Mouse (Mus musculus): ENCODE measurements around the gene Ffar2.

Gene Ffar2

DNA sequence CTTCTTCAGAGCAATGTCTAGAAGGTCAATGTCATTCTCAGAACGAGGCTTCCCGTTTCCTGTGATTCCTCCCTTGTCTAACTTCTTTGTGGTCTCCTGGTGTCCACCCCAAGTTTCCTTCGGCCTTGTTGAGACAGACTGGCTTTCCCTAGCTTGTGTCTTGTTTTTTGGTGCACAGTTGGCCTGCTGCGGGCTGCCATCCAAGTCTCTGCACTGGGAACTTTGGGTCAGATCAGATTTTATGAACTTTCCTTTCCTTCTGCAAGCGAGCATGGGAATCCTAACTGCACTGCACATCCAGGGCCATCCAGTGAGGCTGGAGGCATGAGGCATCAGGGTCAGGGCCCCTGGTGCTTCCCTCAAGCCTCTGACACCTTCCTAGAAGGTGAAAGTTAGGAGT lies 2.0 kb downstream of the Ffar2 start:
- DNase-seq (ENCODE audit: low read depth, low spot score), result no peak

DNA sequence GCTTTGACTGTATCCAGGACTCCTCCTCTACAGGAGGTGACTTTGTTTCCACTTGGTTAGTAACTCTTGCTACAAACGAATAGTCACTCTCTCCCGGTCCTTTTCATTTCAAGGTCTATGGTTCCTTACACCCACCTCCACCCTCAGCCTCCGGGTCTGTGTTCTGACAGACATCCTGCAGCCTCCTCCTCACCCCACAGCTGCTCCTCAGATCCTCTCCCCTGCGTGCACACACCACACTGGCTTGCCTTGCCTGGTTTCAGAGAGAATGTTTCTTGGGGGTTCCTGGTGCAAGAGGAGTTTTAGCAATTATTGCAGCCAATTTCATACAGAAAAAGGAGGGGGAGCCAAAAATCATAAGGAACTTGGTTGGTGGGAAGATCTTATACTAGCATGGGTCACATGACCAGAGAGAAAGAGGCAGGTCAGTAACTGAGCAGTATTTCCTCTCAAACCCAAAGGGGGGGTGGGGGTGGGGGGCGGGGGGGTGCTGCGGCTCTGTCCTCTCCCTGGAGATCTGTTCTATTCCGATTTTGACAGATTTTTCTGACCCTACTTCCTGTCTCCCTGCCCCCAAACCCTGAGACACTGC lies 2.6 kb downstream of the Ffar2 start:
- no peak for DNase-seq (ENCODE audit: low read depth, low spot score)

DNA sequence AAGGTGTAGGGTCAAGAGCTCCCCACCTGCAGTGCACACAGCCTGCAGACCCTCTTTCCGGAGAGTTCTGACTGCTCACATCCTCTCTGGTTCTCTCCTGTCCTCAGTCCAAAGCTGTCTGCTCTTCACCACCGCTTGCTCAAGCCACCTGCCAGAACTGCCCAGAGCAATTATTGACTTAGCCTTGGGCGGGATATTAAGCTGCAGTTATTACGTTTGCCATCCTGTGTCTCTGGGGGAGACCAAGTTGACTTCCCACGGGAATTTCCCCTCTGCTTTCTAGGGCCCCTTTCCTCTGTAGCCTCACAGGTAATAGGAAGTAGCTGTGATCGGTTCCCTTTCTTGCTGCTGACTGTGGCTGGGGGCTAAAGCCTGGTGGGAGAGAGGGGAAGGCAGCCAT lies 3.4 kb downstream of the Ffar2 start:
- no peak for DNase-seq (ENCODE audit: low read depth, low spot score)

DNA sequence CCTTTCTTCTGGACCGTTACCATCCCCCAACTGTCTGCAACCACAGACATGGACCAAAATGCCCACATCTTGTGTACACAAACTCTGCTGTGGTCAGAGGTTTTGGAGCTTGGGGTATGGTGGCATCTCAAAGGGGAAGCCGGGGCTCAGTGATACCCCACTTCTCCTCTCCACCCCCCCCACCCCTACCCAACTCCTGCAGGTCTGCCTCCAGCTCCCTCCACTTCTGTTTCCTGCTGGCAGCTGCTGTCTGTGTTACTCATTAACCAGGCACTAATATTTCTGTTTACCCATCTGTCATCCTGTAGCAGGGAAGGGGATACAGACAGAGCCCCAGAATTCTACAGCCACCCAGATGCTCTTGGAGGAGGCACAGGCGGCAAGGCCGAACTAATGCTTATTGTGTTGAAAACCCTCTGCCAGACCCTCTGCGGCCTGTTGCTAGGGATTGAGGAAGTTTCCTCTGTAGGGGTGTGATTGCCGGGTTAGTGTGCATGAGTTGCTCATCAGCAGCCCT lies 11.2 kb downstream of the Ffar2 start:
- DNase-seq (ENCODE audit: low read depth, low spot score), result no peak

DNA sequence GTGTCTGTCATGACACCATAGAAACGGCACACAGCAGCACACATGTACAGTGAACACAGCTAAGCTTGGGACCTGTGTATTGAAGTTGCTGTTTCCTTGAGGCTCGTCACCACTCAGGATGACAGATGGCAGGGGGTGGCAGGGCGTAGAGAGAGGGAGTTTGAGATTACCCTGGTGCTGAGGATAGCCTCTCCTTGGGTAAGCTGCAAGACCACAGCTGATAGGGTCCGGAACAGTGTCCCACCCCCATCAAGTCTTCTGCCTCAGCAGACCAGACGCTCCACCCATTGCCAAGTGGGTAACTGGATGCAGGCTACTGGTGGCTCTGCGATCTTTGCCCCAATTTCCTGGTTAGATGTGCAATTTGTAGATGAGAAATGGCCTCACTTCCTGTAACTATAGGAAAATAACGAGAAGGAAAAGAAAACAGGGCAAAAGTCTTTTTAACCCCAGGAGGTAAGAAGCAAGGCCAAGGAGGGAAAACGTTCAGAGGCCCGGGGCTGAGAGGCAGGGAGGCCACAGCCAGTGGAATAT lies 11.8 kb downstream of the Ffar2 start:
- no peak for DNase-seq (ENCODE audit: low read depth, low spot score)

DNA sequence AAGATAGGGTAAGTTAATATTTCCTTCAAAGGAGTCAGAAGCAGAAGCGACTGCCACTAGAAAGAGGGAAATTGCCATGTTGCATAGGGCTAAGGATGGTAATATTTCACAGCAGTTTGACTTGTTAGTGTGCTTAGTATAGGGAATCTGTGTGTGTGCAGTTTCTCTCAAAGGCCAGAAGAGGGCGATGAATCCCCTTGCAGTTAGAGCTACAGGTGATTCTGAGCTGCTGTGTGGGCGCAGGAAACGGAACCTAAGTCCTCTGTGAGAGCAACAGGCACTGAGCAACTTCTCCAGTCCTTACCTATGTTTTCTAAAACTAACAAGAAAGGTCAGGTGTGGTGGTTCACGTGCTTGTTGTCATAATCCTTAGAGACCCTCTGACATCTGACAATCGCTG lies 13.3 kb downstream of the Ffar2 start:
- DNase-seq (ENCODE audit: low read depth, low spot score), result no peak

DNA sequence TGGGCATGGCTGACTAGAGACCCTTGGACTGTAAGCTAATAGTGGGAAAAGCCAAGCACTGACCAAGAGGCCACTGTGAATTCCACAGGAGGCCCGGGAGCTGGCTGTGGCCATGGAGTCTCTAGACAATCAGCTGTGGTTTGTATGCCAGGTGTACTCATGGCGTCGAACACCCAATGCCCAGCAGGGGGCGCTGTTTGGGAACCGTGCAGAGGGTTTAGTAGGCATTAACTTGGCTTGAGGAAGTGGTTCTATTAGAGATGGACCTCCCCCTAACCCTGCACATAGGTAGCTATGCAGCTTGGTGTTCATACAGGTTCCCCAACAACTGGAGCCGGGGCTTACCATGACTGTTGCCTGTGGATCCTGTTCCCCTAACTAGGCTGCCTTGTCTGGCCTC lies 17.7 kb downstream of the Ffar2 start:
- peak; percentile 58 for DNase-seq (ENCODE audit: low read depth, low spot score)

DNA sequence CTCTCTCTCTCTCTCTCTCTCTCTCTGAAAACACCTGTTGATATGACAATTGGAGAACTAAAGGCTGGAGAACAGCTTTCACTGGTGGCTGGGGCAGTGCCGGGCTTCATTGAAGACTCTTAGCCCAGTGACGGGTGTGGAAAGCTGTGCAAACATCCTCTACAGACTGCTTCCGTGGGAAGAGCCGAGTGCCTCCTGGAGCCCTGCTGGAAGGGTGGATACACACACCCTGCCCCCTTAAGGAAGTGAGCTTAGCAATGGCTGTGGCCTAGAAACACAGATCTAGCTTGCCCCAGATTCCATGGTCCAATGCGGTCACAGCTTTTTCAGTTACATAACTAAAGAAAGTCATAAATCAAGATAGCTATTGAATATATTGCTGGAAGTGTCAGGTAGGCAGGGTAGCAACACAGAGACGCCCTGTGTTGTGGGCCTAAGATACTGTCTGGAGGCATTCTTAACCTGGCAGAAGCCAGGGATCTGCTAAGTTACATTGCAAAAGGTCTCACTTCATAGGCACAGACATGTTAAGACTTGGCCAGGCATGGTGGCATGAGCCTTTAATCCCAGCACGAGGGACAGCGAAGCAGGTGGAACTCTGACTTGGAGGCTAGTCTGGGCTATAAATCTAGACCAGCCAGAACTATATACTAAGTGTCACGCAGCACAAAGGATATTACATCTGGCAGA lies 19.4 kb downstream of the Ffar2 start:
- DNase-seq (ENCODE audit: low read depth, low spot score), result no peak

DNA sequence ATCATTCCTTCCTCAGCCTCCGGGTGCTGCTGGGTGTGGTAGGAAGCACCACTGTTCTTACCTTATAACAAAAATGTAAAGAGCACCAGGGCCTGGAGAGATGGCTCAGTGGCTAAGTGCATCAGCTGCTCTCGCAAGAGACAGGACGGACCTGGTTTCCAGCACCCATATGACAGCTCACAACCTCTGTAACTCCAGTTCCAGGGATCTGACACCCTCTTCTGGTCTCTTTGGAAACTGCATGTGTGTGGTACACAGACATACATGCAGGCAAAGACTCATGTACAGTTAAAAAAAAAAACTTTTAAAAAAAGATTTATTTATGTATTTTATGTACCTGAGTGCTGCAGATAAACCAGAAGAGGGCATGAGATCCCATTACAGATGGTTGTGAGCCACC lies 20.3 kb downstream of the Ffar2 start:
- DNase-seq (ENCODE audit: low read depth, low spot score), result no peak

DNA sequence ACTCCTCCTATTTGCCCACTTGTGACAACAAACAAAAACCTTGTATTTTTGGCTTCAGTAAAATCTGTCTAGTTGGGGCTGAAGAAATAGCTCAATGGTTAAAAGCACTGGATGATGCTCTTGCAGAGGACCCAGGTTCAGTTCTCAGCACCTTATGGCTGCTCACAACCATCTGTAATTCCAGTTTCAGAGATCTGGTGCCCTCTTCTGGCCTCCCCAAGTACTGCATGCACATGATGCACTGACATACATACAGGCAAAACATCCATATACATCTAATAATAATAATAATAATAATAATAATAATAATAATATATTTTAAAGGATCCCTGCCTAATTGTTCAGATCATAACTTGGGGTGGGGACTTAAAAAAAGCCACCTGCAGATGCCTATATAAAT lies 22.9 kb downstream of the Ffar2 start:
- no peak for DNase-seq (ENCODE audit: low read depth, low spot score)

DNA sequence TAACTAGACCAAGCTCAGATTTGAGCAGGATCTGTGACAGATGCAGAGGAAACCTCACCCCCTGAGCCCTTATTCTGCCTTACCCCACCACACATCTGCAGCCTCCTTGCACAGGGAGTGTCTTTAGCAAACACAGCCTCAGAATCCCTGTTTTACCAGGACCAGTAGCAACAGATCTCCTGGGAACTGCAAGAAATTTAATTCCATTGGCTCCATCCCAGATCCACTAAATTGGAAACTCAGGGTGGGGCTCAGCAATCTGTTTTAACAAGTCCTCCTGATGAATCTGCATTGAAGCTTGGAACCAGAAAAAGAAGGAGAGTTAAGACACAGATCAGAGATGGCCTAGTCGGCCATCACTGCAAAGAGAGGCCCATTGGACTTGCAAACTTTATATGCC lies 26.8 kb downstream of the Ffar2 start:
- no peak for DNase-seq (ENCODE audit: low read depth, low spot score)

DNA sequence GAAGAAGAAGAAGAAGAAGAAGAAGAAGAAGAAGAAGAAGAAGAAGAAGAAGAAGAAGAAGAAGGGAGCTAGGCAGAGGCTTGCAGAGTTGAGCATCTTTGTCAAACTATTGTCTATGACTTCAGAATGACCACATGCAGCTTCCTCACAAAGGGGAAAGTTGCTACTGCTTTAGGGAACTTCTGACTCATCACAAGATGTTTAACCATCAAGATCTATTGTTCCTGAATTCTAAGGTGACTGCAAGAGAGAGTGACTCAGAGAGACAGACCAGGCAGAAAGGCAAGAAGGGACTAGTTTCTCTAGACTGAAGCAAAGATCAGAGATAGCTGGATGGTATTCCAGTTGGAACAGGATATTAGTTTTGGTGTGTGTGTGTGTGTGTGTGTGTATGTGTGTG lies 28.7 kb downstream of the Ffar2 start:
- DNase-seq (ENCODE audit: low read depth, low spot score), result no peak

DNA sequence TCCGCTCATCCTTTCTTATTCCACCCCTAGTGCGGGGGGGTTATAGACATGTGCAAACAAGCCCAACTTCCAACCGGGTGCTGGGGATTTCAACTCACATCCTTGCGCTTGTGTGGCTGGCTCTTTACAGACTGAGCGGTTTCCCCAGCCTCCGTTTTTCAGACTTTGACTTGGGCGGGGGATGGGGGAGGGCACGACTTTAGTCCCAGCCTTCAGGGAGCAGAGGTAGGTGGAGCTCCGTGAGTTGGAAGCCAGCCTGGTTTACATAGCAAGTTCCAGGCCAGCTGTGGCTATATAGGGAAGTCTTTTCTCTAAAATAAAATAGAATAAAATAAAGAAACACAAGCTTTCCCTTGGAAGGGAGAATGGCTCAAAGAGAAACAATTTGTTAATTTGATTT lies 31.7 kb downstream of the Ffar2 start:
- DNase-seq (ENCODE audit: low read depth, low spot score), result no peak

DNA sequence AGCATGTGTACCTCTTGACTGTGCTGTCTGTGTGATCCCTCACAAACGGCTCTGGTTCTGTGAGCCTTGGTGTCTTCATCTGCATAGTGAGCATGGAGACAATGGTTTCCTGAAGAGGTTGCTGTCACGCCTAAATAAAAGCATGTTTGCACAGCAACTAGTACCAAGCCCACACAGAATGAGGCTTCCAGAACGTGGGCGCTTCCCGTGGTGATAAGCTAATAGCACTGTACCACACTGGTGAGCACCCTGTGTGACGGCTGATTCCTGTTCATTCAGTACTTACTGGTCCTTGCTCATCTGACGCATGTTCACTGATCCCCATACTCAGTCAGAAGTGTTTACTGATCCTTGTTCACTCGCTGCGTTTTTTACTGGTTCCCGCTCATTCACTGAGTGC lies 33.4 kb downstream of the Ffar2 start:
- DNase-seq (ENCODE audit: low read depth, low spot score), result no peak

DNA sequence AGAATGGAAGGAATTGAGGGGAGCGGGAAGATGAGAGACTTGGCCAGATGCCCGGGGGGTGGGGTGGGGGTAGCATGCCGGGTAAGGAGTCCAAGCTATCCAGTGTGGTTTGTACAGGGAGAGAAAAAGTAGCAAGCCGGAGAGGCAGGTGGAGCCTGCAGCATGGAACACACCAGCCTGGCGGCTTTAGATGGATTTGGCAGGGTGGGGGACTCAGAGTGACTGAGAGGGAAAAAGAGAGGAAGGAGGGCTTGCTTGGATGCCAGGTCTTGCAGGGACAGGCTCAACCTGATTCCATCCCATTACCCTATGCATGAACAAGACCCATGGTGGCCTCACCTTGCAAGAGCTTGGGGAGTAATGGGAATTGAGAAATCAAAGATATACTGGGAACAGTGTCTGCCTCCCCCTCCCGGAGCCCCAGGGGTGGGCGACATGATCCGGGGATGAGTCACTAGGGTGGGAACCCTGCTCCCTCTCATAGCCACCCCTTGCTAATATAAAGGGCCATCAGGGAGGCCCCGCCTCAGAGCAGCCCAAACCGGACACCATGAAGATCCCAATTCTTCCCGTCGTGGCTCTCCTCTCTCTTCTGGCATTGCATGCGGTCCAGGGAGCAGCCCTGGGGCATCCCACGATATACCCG lies 36.1 kb downstream of the Ffar2 start, which contains the start of gene Krtdap:
TSS of gene Krtdap (plus strand) at position 520 of the 646 bp plus-strand sequence.
- DNase-seq (ENCODE audit: low read depth, low spot score), result no peak

DNA sequence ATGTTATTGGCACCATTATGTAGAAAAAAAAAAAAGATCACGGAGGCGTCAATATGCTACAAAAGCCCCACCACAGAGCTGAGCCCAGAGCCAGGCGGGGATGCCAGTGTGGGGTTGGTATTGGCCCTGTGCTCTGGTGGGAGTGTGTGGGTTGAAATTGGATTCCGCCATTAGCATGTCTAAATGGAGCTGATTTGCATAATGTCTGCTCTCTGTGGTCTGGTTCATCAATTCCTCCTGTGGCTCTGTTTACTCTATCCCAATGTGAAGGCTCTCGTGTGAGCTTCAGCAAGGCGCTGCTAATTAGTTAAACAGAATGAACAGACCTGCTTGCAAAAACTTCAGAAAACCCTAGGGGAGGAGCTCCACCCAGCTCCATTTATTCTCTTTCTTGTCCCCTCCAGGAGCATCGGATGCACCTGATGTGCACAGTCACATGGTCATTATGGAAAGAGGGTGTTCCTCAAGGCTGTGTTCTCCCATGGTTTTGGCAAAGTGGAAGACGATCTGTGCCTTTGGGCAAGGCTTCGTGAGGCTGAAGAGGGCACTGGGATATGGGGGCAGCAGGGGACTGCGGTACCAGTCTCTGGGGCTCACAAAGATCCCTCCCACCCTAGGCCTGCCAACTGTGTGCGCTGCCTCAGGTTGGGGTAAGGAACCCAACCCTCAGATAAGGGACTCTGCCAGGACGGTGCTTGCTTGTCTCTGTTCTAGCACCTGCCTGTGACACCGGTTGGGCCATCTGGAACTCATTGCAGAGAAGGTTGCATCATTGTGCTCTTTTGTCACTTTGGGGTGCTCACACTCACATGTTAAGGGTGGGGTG lies 37.6 kb downstream of the Ffar2 start:
- no peak for DNase-seq (ENCODE audit: low read depth, low spot score)

DNA sequence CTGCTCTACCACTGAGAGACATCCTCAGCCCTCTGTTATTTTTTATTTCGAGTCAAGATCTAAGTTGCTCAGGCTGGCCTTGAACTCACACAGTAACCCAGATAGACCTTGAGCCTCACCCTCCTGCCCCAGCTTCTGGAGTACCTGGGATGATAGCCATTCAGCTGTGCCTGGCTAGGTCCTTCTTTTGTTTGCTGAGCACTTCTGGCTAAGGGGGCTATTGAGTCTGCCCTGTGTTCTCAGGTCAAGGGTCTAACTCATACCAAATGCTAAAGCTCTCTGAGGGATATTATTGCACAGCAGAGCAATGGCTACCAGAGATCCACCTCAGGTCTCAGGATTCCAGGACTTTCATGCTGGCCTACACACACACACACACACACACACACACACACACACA lies 38.4 kb downstream of the Ffar2 start:
- DNase-seq (ENCODE audit: low read depth, low spot score), result no peak

DNA sequence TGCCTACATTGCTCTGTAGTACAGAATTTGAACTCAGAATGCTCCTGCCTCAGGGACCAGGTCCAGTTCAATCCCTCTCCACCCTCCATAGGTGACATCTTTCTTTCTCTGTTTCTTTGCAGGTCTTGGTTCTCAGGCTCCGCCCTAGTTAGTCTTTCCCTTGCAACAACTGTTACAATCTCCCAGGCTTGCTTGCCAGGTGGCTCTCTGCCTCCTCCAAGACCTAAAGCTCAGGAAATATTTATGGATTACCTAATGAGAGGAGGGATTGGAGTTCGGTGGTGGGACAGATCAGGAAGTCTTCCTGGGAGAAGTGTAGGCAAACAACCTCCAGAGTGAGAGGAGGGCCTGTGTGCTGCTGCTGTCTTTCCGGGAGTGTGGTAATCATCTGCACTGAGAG lies 40.9 kb downstream of the Ffar2 start:
- no peak for DNase-seq (ENCODE audit: low read depth, low spot score)

DNA sequence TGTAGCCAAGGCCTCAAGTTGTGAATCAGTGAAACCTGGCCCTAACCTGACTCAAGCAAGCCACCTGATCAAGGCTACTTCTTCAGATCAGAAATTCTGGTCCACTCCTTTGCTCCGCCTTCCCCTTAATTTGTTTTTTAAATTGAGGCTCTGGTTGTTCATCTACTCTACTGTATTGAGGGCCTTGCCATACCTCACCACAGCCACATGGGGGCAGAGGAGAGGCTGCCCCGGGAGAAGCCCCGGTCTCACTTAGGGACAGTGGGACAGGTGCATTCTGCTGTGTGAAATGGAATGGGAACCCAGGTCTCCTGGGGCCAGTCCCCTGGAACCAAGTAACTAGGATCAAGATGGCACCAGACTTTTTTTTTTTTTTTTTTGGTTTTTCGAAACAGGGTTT lies 41.8 kb downstream of the Ffar2 start:
- peak; percentile 42 for DNase-seq (ENCODE audit: low read depth, low spot score)

DNA sequence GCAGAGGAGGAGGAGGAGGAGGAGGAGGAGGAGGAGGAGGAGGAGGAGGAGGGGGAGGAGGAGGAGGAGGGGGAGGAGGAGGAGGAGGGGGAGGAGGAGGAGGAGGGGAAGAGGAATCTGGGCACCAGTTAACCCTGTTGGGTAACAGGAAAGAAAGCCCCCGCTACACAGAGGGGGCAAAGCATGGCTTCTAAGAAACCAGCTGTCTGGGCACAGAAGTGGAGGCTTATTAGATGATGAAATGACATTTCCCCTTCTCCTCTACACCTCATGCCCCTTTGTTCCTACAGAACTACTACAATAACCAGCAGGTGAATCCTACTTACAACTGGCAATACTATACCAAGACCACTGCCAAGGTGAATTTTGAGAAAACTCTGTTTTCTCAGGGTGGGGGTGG lies 45.7 kb downstream of the Ffar2 start:
- DNase-seq (ENCODE audit: low read depth, low spot score), result no peak

DNA sequence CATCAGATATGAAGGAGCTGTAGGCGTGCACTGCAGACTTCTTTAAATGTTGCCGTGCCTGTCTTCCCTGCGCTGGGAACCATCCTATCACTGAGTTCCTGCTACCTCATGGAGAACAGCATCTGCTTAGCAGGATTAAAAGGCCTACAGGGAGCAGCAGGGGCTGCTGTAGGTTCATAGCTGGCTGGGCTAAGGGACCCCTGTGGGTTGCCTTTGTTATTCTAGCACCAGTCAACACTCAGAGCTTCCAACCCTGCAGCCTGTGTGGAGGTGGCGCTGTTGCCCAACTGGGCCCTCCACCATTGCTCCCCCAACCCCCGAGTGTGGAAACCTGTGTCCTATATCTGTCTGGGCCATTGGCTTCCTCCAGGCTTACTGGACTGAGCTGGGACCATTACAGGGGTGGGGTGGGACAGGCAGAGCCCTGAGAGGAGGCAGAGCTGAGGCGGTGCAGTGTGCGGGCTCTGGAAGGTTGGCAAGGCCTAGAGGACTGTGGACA lies 46.4 kb downstream of the Ffar2 start:
- no peak for DNase-seq (ENCODE audit: low read depth, low spot score)

DNA sequence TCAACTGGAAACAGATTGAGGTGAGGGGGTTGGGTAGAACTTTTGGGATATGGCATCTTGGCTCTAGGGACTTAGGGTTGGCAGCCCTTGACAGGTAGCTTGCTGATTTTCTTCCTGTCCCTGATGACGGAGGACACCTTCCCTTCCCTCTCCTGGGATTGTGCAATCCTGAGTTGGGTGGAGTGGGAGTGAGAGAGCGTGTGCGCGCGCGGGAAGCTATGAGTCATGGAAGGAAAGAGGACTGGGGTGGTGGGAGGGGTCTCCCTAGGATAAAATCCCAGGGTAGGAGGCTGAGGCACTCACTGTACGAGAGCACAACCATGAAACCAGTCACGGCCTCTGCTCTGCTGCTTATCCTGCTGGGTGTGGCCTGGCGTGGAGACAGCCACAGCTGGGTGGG lies 47.5 kb downstream of the Ffar2 start:
- no peak for DNase-seq (ENCODE audit: low read depth, low spot score)

Measured in CD4-positive helper T cell, adult 2 months (primary cell).